Mouse (Mus musculus) heart, embryonic 15.5 days (tissue): ENCODE data around the gene Eif4g1. TPM values are rescaled to one million over a fixed set of nuclear protein-coding genes. Genes with fewer than 3 reads are reported as not detected.

Source experiments
- ATAC-seq: fragments of 200-750 bp; cut with Nextera tagmentation; replicated peaks from 2 replicates; pipeline ENCODE4 v1.8.0; 2017; ENCODE audit warnings: low read depth, moderate TSS enrichment; ENCODE audit not compliant: insufficient number of reproducible peaks, insufficient read depth, low FRiP score
- H3K27ac ChIP-seq: fragments of 300-500 bp; sonication (generic); 2 replicates; pipeline ENCODE4 v1.5.1; 2015; ENCODE audit warnings: mild to moderate bottlenecking, inconsistent platforms
- H3K27me3 ChIP-seq: fragments of 300-500 bp; sonication (generic); 2 replicates; pipeline ENCODE4 v1.6.1; 2015; ENCODE audit warnings: inconsistent platforms
- H3K36me3 ChIP-seq: fragments of 300-500 bp; sonication (generic); 2 replicates; pipeline ENCODE4 v1.6.1; 2015; ENCODE audit warnings: mild to moderate bottlenecking, inconsistent platforms
- H3K4me1 ChIP-seq: fragments of 300-500 bp; sonication (generic); replicated peaks from 2 replicates; pipeline ENCODE4 v1.6.1; 2015; ENCODE audit warnings: inconsistent platforms
- H3K4me2 ChIP-seq: fragments of 300-500 bp; sonication (generic); 2 replicates; pipeline ENCODE4 v1.6.1; 2015; ENCODE audit warnings: inconsistent platforms, mild to moderate bottlenecking, moderate library complexity
- H3K4me3 ChIP-seq: fragments of 300-500 bp; sonication (generic); 2 replicates; pipeline ENCODE4 v1.5.1; 2015; ENCODE audit warnings: mild to moderate bottlenecking, inconsistent platforms
- H3K9ac ChIP-seq: fragments of 300-500 bp; sonication (generic); 2 replicates; pipeline ENCODE4 v1.6.1; 2015; ENCODE audit warnings: mild to moderate bottlenecking, inconsistent platforms
- H3K9me3 ChIP-seq: fragments of 300-500 bp; sonication (generic); replicated peaks from 2 replicates; pipeline ENCODE4 v1.6.1; 2016; ENCODE audit warnings: inconsistent platforms
- WGBS: fragments of 180-500 bp; shearing (Covaris S2); methylation state at CpG from one replicate; pipeline ENCODE4 v1.1.7; 2015; ENCODE audit warnings: mixed read lengths; 5-methylcytosine and 5-hydroxymethylcytosine counted together
- polyA plus RNA-seq: library from polyadenylated mRNA; unstranded; fragments of >200 nt; fragmentation: Nextera tagmentation; extraction: Ambion mirVana; gene quantifications from 2 replicates; pipeline ENCODE4 v1.2.1, GENCODE M21; 2015

Eif4g1 gene
- polyA plus RNA-seq, 1 experiment from 2014 or later = 95.3 TPM

DNA sequence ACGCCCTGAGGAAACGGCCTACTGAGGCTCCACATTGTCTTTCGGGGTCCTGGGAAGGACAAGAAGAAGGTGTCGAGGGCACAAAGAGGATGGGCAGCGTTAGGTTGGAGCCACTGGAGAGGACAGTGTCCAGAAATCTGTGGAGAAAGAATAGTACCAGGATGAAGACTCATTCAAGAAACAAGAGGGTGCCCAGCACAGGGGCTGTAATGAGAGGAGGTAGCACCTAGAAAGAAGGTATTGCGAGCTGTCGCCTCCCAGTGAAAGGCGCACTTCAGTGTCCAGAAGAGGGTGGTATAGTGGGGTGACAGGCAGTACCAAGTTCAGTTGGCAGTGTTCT lies 48.7 kb downstream of the Eif4g1 start:
- Histone ChIP-seq H3K36me3 (peaks cover 9% of the 10 kb centered on the region; the same call in 1 of the 2 replicates), H3K4me1 (peaks cover 33% of the 10 kb centered on the region), H3K4me2 (peak overlapping the region; percentile 97), H3K4me3 (peak overlapping the region; percentile 88), H3K27ac (peak overlapping the region; percentile 93), H3K9me3 (no peaks in the 10 kb centered on the region), H3K9ac (peak overlapping the region; percentile 83), H3K27me3 (no peaks in the 10 kb centered on the region)
- no peak for ATAC-seq
- 4% methylated on average over 8 of the region's 8 CpGs for WGBS

GRCm38 (mm10) chr16:20717181-20717977 lies 49.3 kb downstream of the Eif4g1 start, which contains the start of the genes Polr2h and Clcn2:
Gene Polr2h (plus strand): TSS chr16:20717665.
Gene Clcn2 (minus strand): TSS chr16:20717746.
- Histone ChIP-seq H3K36me3 (peaks cover 9% of the 10 kb centered on the region; the same call in 1 of the 2 replicates), H3K9ac (peak within 1 kb of the TSS; percentile 83), H3K27ac (peak within 1 kb of the TSS; percentile 93), H3K4me1 (peaks cover 33% of the 10 kb centered on the region), H3K27me3 (no peaks in the 10 kb centered on the region), H3K4me3 (peak within 1 kb of the TSS; percentile 88), H3K9me3 (no peaks in the 10 kb centered on the region), H3K4me2 (peak within 1 kb of the TSS; percentile 97)
- WGBS = under 1% methylated on average over 62 of the region's 62 CpGs
- ATAC-seq = peak; percentile 83

GRCm38 (mm10) chr16:20717978-20718670 lies 50.0 kb downstream of the Eif4g1 start:
- Histone ChIP-seq H3K9ac (peak overlapping the region; percentile 83), H3K4me2 (peak overlapping the region; percentile 97), H3K36me3 (peaks cover 9% of the 10 kb centered on the region; the same call in 1 of the 2 replicates), H3K27me3 (no peaks in the 10 kb centered on the region), H3K27ac (peak overlapping the region; percentile 93), H3K9me3 (no peaks in the 10 kb centered on the region), H3K4me1 (peaks cover 33% of the 10 kb centered on the region), H3K4me3 (peak overlapping the region; percentile 88)
- WGBS = 2% methylated on average over 18 of the region's 18 CpGs
- peak; percentile 7; the same call in 1 of the 2 replicates for ATAC-seq

DNA sequence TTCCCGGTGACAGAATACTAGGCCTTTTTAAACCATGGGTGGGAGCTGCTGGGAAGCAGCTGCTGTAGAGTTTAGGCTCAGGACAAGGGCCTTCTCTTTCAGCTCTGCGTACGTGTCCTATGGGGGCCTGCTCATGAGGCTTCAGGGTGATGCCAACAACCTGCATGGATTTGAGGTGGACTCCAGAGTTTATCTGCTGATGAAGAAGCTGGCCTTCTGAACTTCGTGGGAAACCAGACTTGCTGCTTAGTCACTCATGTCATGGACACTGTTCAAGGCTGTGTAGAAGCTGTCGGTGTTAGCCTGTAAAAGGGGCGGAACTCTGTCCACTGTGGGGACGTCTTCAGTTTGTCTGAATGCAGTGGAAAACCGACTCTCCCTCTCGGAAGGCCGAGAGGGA lies 53.7 kb downstream of the Eif4g1 start:
- WGBS = 80% methylated on average over 10 of the region's 10 CpGs
- H3K27me3 ChIP-seq = peaks cover 11% of the 10 kb centered on the region

GRCm38 (mm10) chr16:20722736-20723135 lies 54.6 kb downstream of the Eif4g1 start:
- H3K9ac ChIP-seq = no peak overlapping the region
- H3K4me1 ChIP-seq = peaks cover 6% of the 10 kb centered on the region
- no peak for ATAC-seq
- H3K9me3 ChIP-seq = no peaks in the 10 kb centered on the region
- H3K4me2 ChIP-seq = no peak overlapping the region
- no peak overlapping the region for H3K27ac ChIP-seq
- peaks cover 15% of the 10 kb centered on the region for H3K27me3 ChIP-seq
- H3K36me3 ChIP-seq = peaks cover 9% of the 10 kb centered on the region; the same call in 1 of the 2 replicates
- 52% methylated on average over 4 of the region's 4 CpGs for WGBS
- H3K4me3 ChIP-seq = no peak overlapping the region

More for the DNA sequence above, 53.7 kb downstream of the Eif4g1 start:
- peaks cover 9% of the 10 kb centered on the region; the same call in 1 of the 2 replicates for H3K36me3 ChIP-seq
- H3K27ac ChIP-seq = no peak overlapping the region
- no peak for ATAC-seq
- no peak overlapping the region for H3K9ac ChIP-seq
- H3K4me2 ChIP-seq = no peak overlapping the region
- no peak overlapping the region for H3K4me3 ChIP-seq
- H3K4me1 ChIP-seq = peaks cover 10% of the 10 kb centered on the region
- H3K9me3 ChIP-seq = no peaks in the 10 kb centered on the region

- Histone ChIP-seq H3K9me3 (no peaks in the 10 kb centered on the region), H3K36me3 (peaks cover 9% of the 10 kb centered on the region; the same call in 1 of the 2 replicates), H3K4me3 (no peak overlapping the region), H3K27ac (no peak overlapping the region), H3K4me2 (no peak overlapping the region), H3K4me1 (peaks cover 6% of the 10 kb centered on the region), H3K9ac (no peak overlapping the region), H3K27me3 (peaks cover 15% of the 10 kb centered on the region)
- ATAC-seq = no peak
- WGBS = 58% methylated on average over 4 of the region's 4 CpGs
Measured at GRCm38 (mm10) chr16:20723247-20723646, 55.1 kb downstream of the Eif4g1 start.

DNA sequence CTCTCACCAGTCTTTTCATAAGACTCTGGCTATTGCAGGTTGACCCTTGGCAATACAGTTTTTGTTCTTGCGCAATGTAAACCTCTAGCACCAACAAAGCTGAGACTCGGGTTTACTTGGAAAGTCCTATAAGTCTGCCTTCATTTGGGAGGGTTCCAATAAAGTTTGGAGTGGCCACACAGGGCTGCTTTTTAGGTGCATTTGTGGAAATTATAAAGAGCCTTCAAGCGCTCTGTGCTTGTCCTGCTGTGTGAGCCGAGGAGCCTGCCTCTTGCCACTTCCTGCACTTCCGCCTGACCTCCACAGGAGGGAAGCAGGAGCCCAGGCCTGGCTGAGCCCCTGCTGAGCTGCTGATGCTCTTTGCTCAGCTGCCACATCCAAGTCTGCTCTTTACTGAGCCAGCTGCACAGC lies 56.2 kb downstream of the Eif4g1 start:
- Histone ChIP-seq H3K9ac (no peak overlapping the region), H3K27ac (no peak overlapping the region), H3K4me3 (no peak overlapping the region), H3K27me3 (peaks cover 15% of the 10 kb centered on the region), H3K36me3 (peaks cover 9% of the 10 kb centered on the region; the same call in 1 of the 2 replicates), H3K4me1 (no peaks in the 10 kb centered on the region), H3K9me3 (no peaks in the 10 kb centered on the region), H3K4me2 (no peak overlapping the region)
- peak; percentile 35; the same call in 1 of the 2 replicates for ATAC-seq
- WGBS = 29% methylated on average over 5 of the region's 5 CpGs

- 70% methylated on average over 7 of the region's 7 CpGs for WGBS
- peaks cover 5% of the 10 kb centered on the region; the same call in 1 of the 2 replicates for H3K36me3 ChIP-seq
- H3K27me3 ChIP-seq = peaks cover 16% of the 10 kb centered on the region
- ATAC-seq = no peak
- H3K9ac ChIP-seq = no peak overlapping the region
- no peaks in the 10 kb centered on the region for H3K4me1 ChIP-seq
- H3K4me3 ChIP-seq = no peak overlapping the region
- no peaks in the 10 kb centered on the region for H3K9me3 ChIP-seq
- no peak overlapping the region for H3K4me2 ChIP-seq
- no peak overlapping the region for H3K27ac ChIP-seq
Measured at GRCm38 (mm10) chr16:20725321-20725720, 57.2 kb downstream of the Eif4g1 start.

DNA sequence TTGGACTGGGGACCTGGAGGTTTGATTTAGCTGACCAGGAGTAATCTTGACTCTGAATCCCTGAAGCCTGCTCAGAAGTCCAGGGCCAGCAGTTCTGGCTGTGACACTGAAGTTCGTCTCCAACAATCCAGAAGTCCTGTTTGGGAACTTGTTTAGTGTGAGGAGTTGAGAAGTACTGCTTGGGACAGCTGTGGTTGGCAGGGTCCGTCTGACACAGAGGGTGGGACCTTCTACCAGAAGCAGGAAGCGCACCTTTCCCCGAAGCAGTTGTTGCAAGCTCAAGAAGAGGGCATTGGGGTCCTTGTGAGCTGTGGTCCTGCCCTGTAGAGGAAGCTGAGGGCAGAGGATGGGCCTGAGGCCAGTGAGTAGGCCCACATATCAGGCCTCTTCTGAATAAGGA lies 57.6 kb downstream of the Eif4g1 start:
- H3K4me3 ChIP-seq = no peak overlapping the region
- WGBS = 68% methylated on average over 4 of the region's 4 CpGs
- H3K4me2 ChIP-seq = no peak overlapping the region
- H3K36me3 ChIP-seq = peaks cover under 1% of the 10 kb centered on the region; the same call in 1 of the 2 replicates
- H3K27ac ChIP-seq = no peak overlapping the region
- no peaks in the 10 kb centered on the region for H3K4me1 ChIP-seq
- no peaks in the 10 kb centered on the region for H3K9me3 ChIP-seq
- H3K9ac ChIP-seq = no peak overlapping the region
- peaks cover 20% of the 10 kb centered on the region for H3K27me3 ChIP-seq
- ATAC-seq = no peak

DNA sequence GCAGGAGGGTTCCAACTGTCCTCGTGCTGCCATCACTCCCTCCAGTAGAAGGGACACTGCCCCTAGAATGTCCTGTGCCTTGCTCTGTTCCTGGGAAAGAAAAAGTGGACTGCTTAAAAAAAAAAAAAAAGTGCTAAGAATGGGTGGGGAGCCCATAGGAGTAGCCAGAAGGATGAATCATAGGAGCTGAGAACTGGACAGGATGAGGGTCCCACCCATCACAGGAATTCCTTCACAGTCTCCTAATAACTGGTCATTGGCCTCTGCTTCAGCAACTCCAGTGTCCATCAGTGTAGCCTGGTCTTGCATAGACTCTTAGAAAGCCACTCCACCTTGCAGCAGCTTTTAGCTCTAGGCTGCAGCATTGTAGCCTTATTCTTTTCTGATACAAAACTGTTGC lies 58.3 kb downstream of the Eif4g1 start:
- ATAC-seq = no peak
- Histone ChIP-seq H3K4me3 (no peak overlapping the region), H3K27me3 (peaks cover 24% of the 10 kb centered on the region), H3K36me3 (no peaks in the 10 kb centered on the region; the same call in 1 of the 2 replicates), H3K27ac (no peak overlapping the region), H3K9ac (no peak overlapping the region), H3K4me2 (no peak overlapping the region), H3K4me1 (no peaks in the 10 kb centered on the region), H3K9me3 (no peaks in the 10 kb centered on the region)
- 54% methylated on average over 1 of the region's 1 CpGs for WGBS

DNA sequence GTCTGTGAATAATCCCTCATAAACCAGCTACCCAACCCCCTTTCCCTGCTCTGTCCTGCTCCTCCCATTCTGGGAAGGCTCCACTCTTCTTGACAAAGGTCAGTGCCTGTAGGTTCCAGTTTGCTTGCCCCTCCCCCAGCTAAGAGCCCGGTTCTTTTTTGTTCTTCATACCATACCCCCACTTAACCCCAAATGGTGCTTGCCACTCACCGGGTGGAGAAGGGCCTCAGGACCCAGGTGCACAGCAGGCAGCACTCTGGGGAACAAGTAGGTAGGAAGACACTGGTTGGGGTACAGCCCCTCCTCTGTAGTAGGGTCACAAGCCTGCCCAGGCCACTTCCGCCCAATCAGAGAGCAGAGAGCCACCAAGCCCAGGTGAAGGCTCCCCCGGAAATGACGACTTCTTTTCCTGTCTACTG lies 62.2 kb downstream of the Eif4g1 start:
- Histone ChIP-seq H3K4me2 (no peak overlapping the region), H3K9ac (no peak overlapping the region), H3K9me3 (no peaks in the 10 kb centered on the region), H3K4me3 (no peak overlapping the region), H3K4me1 (peaks cover 25% of the 10 kb centered on the region), H3K27ac (no peak overlapping the region), H3K27me3 (peaks cover 54% of the 10 kb centered on the region), H3K36me3 (no peaks in the 10 kb centered on the region)
- ATAC-seq = no peak
- WGBS = 32% methylated on average over 5 of the region's 5 CpGs
